Mouse (Mus musculus) liver, embryonic 14.5 days (tissue): Measurements from ENCODE around the gene Pgm3.

Experiments
- CTCF ChIP-seq: IDR thresholded peaks from 2 replicates; pipeline ENCODE4 v1.5.1; 2016; ENCODE audit warnings: antibody characterized with exemption, low read depth, control low read depth
- EP300 ChIP-seq: IDR thresholded peaks from 2 replicates; pipeline ENCODE4 v1.6.1; 2016; ENCODE audit warnings: antibody characterized with exemption, low read depth

- TF ChIP-seq CTCF (no peak), EP300 (no peak)
These were observed 27.1 kb downstream of the Pgm3 start for GRCm38 (mm10) chr9:86544559-86544958.
